Mouse (Mus musculus) myocyte (in vitro differentiated cells): ENCODE data around the gene Otud1.

Experiments
- CEBPB ChIP-seq: IDR thresholded peaks from 2 replicates; pipeline ENCODE4 v1.6.1; 2011; ENCODE audit warnings: mild to moderate bottlenecking, moderate library complexity; ENCODE audit not compliant: poor library complexity, insufficient read depth, severe bottlenecking
- E2F4 ChIP-seq: IDR thresholded peaks from one replicate; pipeline ENCODE4 v1.6.1; 2011; ENCODE audit warnings: mild to moderate bottlenecking, control low read depth, moderate library complexity; ENCODE audit not compliant: insufficient read depth
- MAX ChIP-seq: IDR thresholded peaks from one replicate; pipeline ENCODE4 v1.6.1; 2011; ENCODE audit warnings: low read depth, mild to moderate bottlenecking, control low read depth
- MYOD1 ChIP-seq, 3 experiments: IDR thresholded peaks; one replicate each; pipeline ENCODE4 v1.6.1; 2011; ENCODE audit warnings: control low read depth in 2 of 3, low read depth in 2 of 3, mild to moderate bottlenecking in 2 of 3, moderate library complexity in 1 of 3; ENCODE audit not compliant: insufficient read length in 2 of 3, control insufficient read depth in 1 of 3
- POLR2A ChIP-seq: IDR thresholded peaks from one replicate; pipeline ENCODE4 v1.6.1; 2011; ENCODE audit warnings: low read depth, mild to moderate bottlenecking, control low read depth, moderate library complexity; ENCODE audit not compliant: insufficient read length
- POLR2AphosphoS2 ChIP-seq: IDR thresholded peaks from one replicate; pipeline ENCODE4 v1.6.1; 2011; ENCODE audit warnings: low read depth, control low read depth; ENCODE audit not compliant: insufficient read length
- TCF3 ChIP-seq: IDR thresholded peaks from one replicate; pipeline ENCODE4 v1.6.1; 2011; ENCODE audit warnings: low read depth, control low read depth; ENCODE audit not compliant: insufficient read length

- TF ChIP-seq TCF3 (no peak), POLR2AphosphoS2 (no peak), MYOD1 (IDR thresholded peaks at IDR 0.05; ENCODE audit: control insufficient read depth in 1 of 3, insufficient read length in 2 of 3, low read depth in 2 of 3) (no peak), POLR2A (no peak), CEBPB (no peak), MAX (no peak), E2F4 (no peak)
Observed at GRCm38 (mm10) chr2:19633406-19633920, 24.1 kb upstream of the Otud1 start.
